Mouse (Mus musculus) forebrain, embryonic 15.5 days (tissue): Measurements from ENCODE around the gene Frmd4b. TPM values are rescaled to one million over a fixed set of nuclear protein-coding genes. Genes with fewer than 3 reads are reported as not detected.
"Not testable (repeated sequence)": the region's sequence is repeated elsewhere in the genome, so short reads cannot be mapped to it uniquely, and the experiment has no call there.

Experiments
- ATAC-seq: fragments of 200-750 bp; cut with Nextera tagmentation; replicated peaks from 2 replicates; pipeline ENCODE4 v1.8.0; 2017; ENCODE audit warnings: mild to moderate bottlenecking, moderate TSS enrichment, moderate library complexity
- H3K27ac ChIP-seq: fragments of 300-500 bp; sonication (generic); replicated peaks from 2 replicates; pipeline ENCODE4 v1.5.1; 2015; ENCODE audit warnings: mild to moderate bottlenecking, inconsistent platforms
- H3K27me3 ChIP-seq: fragments of 300-500 bp; sonication (generic); 2 replicates; pipeline ENCODE4 v1.6.1; 2015; ENCODE audit warnings: inconsistent platforms
- H3K36me3 ChIP-seq: fragments of 300-500 bp; sonication (generic); 2 replicates; pipeline ENCODE4 v1.6.1; 2015; ENCODE audit warnings: mild to moderate bottlenecking, inconsistent platforms
- H3K4me1 ChIP-seq: fragments of 300-500 bp; sonication (generic); 2 replicates; pipeline ENCODE4 v1.6.1; 2015; ENCODE audit warnings: inconsistent platforms
- H3K4me2 ChIP-seq: fragments of 300-500 bp; sonication (generic); replicated peaks from 2 replicates; pipeline ENCODE4 v1.6.1; 2015; ENCODE audit warnings: mild to moderate bottlenecking, inconsistent platforms
- H3K4me3 ChIP-seq: fragments of 300-500 bp; sonication (generic); 2 replicates; pipeline ENCODE4 v1.5.1; 2015; ENCODE audit warnings: mild to moderate bottlenecking, inconsistent platforms
- H3K9ac ChIP-seq: fragments of 300-500 bp; sonication (generic); replicated peaks from 2 replicates; pipeline ENCODE4 v1.6.1; 2015; ENCODE audit warnings: mild to moderate bottlenecking, inconsistent platforms
- H3K9me3 ChIP-seq: fragments of 300-500 bp; sonication (generic); 2 replicates; pipeline ENCODE4 v1.6.1; 2016; ENCODE audit warnings: inconsistent platforms
- WGBS: fragments of 180-500 bp; shearing (Covaris S2); methylation state at CpG from one replicate; pipeline ENCODE4 v1.1.7; 2015; ENCODE audit warnings: mixed read lengths; 5-methylcytosine and 5-hydroxymethylcytosine counted together
- polyA plus RNA-seq: library from polyadenylated mRNA; unstranded; fragments of >200 nt; fragmentation: Nextera tagmentation; extraction: Ambion mirVana; gene quantifications from 2 replicates; pipeline ENCODE4 v1.2.1, GENCODE M21; 2015

Frmd4b gene
- polyA plus RNA-seq, 1 experiment from 2014 or later, result 49.0 TPM

DNA sequence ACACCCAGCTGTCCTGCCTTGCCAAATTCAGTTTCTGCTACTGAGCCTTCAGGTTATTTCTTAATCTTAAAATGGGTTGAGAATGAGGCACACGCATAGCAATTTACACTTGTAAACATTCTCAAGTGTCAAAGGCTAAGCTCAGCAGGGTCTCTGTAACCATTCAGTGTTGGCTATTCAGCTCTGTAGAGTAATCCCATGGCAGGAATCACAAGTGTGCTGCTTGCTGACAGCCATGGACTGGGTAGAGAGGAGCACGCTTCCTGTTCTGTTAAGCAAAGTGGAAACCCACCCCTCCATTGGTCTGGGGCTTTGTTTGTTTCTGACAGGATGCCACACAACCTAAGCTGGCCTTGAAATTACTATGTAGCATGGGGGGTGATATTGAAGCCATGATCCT, 246.4 kb downstream of the Frmd4b start:
- H3K9ac ChIP-seq, result no peak overlapping the region
- H3K27me3 ChIP-seq, result no peaks in the 10 kb centered on the region
- H3K36me3 ChIP-seq, result no peaks in the 10 kb centered on the region
- 17% methylated on average over 2 of the region's 2 CpGs for WGBS
- H3K4me3 ChIP-seq, result no peak overlapping the region
- H3K9me3 ChIP-seq, result no peaks in the 10 kb centered on the region
- H3K4me2 ChIP-seq, result no peak overlapping the region
- ATAC-seq, result no peak
- H3K4me1 ChIP-seq, result peaks cover 8% of the 10 kb centered on the region; the same call in 1 of the 2 replicates
- H3K27ac ChIP-seq, result no peak overlapping the region

GRCm38 (mm10) chr6:97370460-97370859, 246.9 kb downstream of the Frmd4b start:
- Histone ChIP-seq H3K4me1 (peaks cover 8% of the 10 kb centered on the region; the same call in 1 of the 2 replicates), H3K36me3 (no peaks in the 10 kb centered on the region), H3K27me3 (no peaks in the 10 kb centered on the region), H3K9ac (no peak overlapping the region), H3K27ac (no peak overlapping the region), H3K4me2 (no peak overlapping the region), H3K9me3 (no peaks in the 10 kb centered on the region), H3K4me3 (no peak overlapping the region)
- 45% methylated on average over 1 of the region's 1 CpGs for WGBS
- ATAC-seq, result no peak

DNA sequence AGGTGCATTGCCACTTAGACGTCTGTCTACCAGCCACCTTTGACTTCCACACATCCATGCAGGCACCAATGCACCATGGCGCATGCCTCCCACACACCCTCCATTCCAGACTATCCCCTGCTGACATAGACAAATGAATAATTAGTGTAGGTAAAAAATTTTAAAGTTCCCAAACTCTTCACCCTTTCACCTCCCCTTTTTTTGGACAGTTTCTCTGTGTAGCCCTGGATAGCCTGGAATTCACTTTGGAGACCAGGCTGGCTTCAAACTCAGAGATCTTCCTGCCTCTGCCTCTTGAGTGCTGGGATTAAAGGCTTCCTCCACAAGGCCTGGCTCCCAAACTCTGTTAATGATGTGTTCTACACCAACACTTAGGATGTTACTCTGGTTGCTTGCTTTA, 253.5 kb downstream of the Frmd4b start:
- Histone ChIP-seq H3K27ac (no peak overlapping the region), H3K9me3 (no peaks in the 10 kb centered on the region), H3K9ac (no peak overlapping the region), H3K27me3 (no peaks in the 10 kb centered on the region), H3K4me1 (peaks cover 8% of the 10 kb centered on the region; the same call in 1 of the 2 replicates), H3K4me3 (no peak overlapping the region), H3K36me3 (no peaks in the 10 kb centered on the region), H3K4me2 (no peak overlapping the region)
- no peak for ATAC-seq
- 88% methylated on average over 2 of the region's 2 CpGs for WGBS

GRCm38 (mm10) chr6:97357606-97358005, 259.7 kb downstream of the Frmd4b start:
- H3K4me3 ChIP-seq, H3K27me3 ChIP-seq, H3K9me3 ChIP-seq, H3K9ac ChIP-seq, H3K4me2 ChIP-seq, H3K27ac ChIP-seq, ATAC-seq, H3K36me3 ChIP-seq: not testable (repeated sequence)
- WGBS, result 81% methylated on average over 4 of the region's 4 CpGs
- H3K4me1 ChIP-seq, result peaks cover 24% of the 10 kb centered on the region

DNA sequence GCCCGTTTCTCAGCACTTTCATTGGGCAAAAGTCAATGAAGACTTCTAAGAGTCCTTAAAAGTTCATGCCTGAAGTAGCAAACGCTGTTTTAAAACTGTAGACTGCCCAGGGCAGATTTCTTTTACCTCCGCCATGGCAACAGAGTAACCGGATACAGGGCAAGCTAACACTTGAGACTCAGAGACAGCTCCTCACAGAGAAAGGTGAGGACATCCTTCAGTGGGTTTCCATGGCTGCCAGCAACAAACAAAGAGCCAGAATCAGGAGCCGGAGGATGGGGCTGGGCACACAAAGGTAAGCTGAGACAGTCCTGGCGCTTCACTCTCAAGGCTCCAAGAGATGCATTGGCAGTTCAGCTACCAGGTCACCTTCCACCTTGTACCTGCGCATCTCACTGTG, 260.7 kb downstream of the Frmd4b start:
- WGBS, result 59% methylated on average over 7 of the region's 7 CpGs
- no peak for ATAC-seq
- Histone ChIP-seq H3K4me2 (no peak overlapping the region), H3K9me3 (no peaks in the 10 kb centered on the region), H3K27me3 (no peaks in the 10 kb centered on the region), H3K9ac (no peak overlapping the region), H3K4me3 (no peak overlapping the region), H3K27ac (no peak overlapping the region), H3K4me1 (peaks cover 29% of the 10 kb centered on the region), H3K36me3 (no peaks in the 10 kb centered on the region)

- WGBS, result 13% methylated on average over 8 of the region's 8 CpGs
- no peak overlapping the region for H3K4me2 ChIP-seq
- H3K9ac ChIP-seq, result no peak overlapping the region
Measured at GRCm38 (mm10) chr6:97355141-97355540, 262.2 kb downstream of the Frmd4b start.

GRCm38 (mm10) chr6:97353933-97354332, 263.4 kb downstream of the Frmd4b start:
- WGBS, result 9% methylated on average over 5 of the region's 5 CpGs
- peak overlapping the region; percentile 24 for H3K4me3 ChIP-seq
- peaks cover 29% of the 10 kb centered on the region for H3K4me1 ChIP-seq
- H3K9me3 ChIP-seq, result no peaks in the 10 kb centered on the region
- H3K36me3 ChIP-seq, result no peaks in the 10 kb centered on the region
- H3K27me3 ChIP-seq, result no peaks in the 10 kb centered on the region
- no peak overlapping the region for H3K9ac ChIP-seq
- no peak overlapping the region for H3K27ac ChIP-seq
- peak overlapping the region; percentile 26; the same call in 1 of the 2 replicates for H3K4me2 ChIP-seq
- ATAC-seq, result no peak

More at GRCm38 (mm10) chr6:97355141-97355540, 262.2 kb downstream of the Frmd4b start:
- no peaks in the 10 kb centered on the region for H3K36me3 ChIP-seq
- no peak for ATAC-seq
- H3K4me3 ChIP-seq, result no peak overlapping the region
- H3K9me3 ChIP-seq, result no peaks in the 10 kb centered on the region
- H3K4me1 ChIP-seq, result peaks cover 29% of the 10 kb centered on the region
- H3K27me3 ChIP-seq, result no peaks in the 10 kb centered on the region
- no peak overlapping the region for H3K27ac ChIP-seq

GRCm38 (mm10) chr6:97353371-97353770, 264.0 kb downstream of the Frmd4b start:
- ATAC-seq, result no peak
- H3K4me2 ChIP-seq, result no peak overlapping the region
- H3K27me3 ChIP-seq, result no peaks in the 10 kb centered on the region
- no peaks in the 10 kb centered on the region for H3K9me3 ChIP-seq
- H3K27ac ChIP-seq, result no peak overlapping the region
- no peak overlapping the region for H3K9ac ChIP-seq
- 40% methylated on average over 6 of the region's 6 CpGs for WGBS
- peaks cover 29% of the 10 kb centered on the region for H3K4me1 ChIP-seq
- peak overlapping the region; percentile 24; the same call in 1 of the 2 replicates for H3K4me3 ChIP-seq
- H3K36me3 ChIP-seq, result no peaks in the 10 kb centered on the region

- Histone ChIP-seq H3K27ac (no peak overlapping the region), H3K9me3 (no peaks in the 10 kb centered on the region), H3K27me3 (no peaks in the 10 kb centered on the region), H3K4me1 (peaks cover 29% of the 10 kb centered on the region), H3K36me3 (no peaks in the 10 kb centered on the region), H3K4me2 (no peak overlapping the region), H3K4me3 (no peak overlapping the region), H3K9ac (no peak overlapping the region)
- WGBS, result 8% methylated on average over 10 of the region's 10 CpGs
- no peak; the same call in 1 of the 2 replicates for ATAC-seq
Measured at GRCm38 (mm10) chr6:97352505-97353154, 264.7 kb downstream of the Frmd4b start.

- Histone ChIP-seq H3K36me3 (no peaks in the 10 kb centered on the region), H3K9ac (no peak overlapping the region), H3K4me1 (peaks cover 18% of the 10 kb centered on the region), H3K9me3 (no peaks in the 10 kb centered on the region), H3K4me3 (no peak overlapping the region), H3K27me3 (no peaks in the 10 kb centered on the region), H3K4me2 (no peak overlapping the region), H3K27ac (0 out of 2 replicates have a peak overlapping the region, but pooled peaks have one; percentile 29)
- ATAC-seq, result no peak
- WGBS, result 20% methylated on average over 8 of the region's 8 CpGs
Measured at GRCm38 (mm10) chr6:97349355-97350138, 267.8 kb downstream of the Frmd4b start.

- ATAC-seq, result no peak
- Histone ChIP-seq H3K27me3 (no peaks in the 10 kb centered on the region), H3K27ac (no peak overlapping the region), H3K4me3 (no peak overlapping the region), H3K4me2 (no peak overlapping the region), H3K4me1 (no peaks in the 10 kb centered on the region; the same call in 1 of the 2 replicates), H3K36me3 (no peaks in the 10 kb centered on the region), H3K9ac (no peak overlapping the region), H3K9me3 (no peaks in the 10 kb centered on the region)
- WGBS, result 97% methylated on average over 1 of the region's 1 CpGs
Measured at GRCm38 (mm10) chr6:97346932-97347331, 270.4 kb downstream of the Frmd4b start.

GRCm38 (mm10) chr6:97346527-97346926, 270.8 kb downstream of the Frmd4b start:
- Histone ChIP-seq H3K4me2 (no peak overlapping the region), H3K36me3 (no peaks in the 10 kb centered on the region), H3K9ac (no peak overlapping the region), H3K27me3 (no peaks in the 10 kb centered on the region), H3K4me3 (no peak overlapping the region), H3K27ac (no peak overlapping the region), H3K9me3 (no peaks in the 10 kb centered on the region), H3K4me1 (no peaks in the 10 kb centered on the region; the same call in 1 of the 2 replicates)
- ATAC-seq, result no peak
- 76% methylated on average over 10 of the region's 10 CpGs for WGBS
